Mouse (Mus musculus): ENCODE data around the gene Hist1h3f. TPM values are rescaled to one million over a fixed set of nuclear protein-coding genes. Genes with fewer than 3 reads are reported as not detected.
"Not testable (repeated sequence)": the region's sequence is repeated elsewhere in the genome, so short reads cannot be mapped to it uniquely, and the experiment has no call there.

Hist1h3f gene
- polyA plus RNA-seq, 1 experiment: 0.73 TPM

GRCm38 (mm10) chr13:23561883-23562659 lies 18.2 kb downstream of the Hist1h3f start, which contains the start of gene Hist1h3e:
Gene Hist1h3e (minus strand): TSS chr13:23562369.
- peak within 1 kb of the TSS; percentile 7 for H3K4me3 ChIP-seq (ENCODE audit: insufficient read depth, low read length)
- TF ChIP-seq POLR2A (IDR thresholded peaks at IDR 0.05; ENCODE audit: extremely low read depth, insufficient read depth, low read length): peak; percentile 99
- H3K27ac ChIP-seq (ENCODE audit: insufficient read depth, low read length): peak within 1 kb of the TSS; percentile 85
- not testable (repeated sequence) for H3K4me1 ChIP-seq (ENCODE audit: control insufficient read depth, insufficient read depth, low read length)

DNA sequence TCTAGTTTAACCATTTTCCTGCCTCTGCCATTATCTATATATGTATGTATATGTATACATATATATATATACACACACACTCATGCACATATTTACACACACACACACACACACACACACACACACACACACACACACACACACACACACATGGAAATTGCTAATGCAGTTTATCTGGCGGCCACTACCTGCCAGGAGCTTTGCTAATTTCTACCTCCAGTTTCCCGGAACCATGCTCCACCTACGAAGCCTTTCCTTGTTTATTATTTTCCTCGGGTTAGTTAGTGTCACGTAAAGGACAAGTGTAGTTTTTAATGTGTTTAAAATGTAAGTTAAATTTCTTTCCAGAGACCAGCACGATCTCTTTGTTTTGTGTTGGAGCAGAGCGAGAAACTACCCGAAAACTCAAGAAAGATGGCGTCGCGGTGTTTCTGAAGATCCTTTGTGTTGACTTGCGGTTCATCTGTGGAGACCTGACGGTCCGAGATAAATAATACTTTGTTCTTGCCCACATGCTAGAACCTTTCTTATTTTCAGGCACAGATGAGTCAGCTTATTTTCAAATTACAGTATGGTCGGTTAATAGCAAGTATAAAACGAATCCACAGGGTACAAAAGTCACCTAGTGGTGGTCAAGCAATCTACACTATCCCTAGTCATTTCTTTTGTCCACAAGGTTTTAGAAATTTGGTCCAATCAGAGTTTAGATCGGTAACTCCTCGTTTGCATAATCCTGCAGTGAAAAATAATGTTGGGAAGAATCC lies 19.0 kb downstream of the Hist1h3f start:
- TF ChIP-seq POLR2A (IDR thresholded peaks at IDR 0.05; ENCODE audit: extremely low read depth, insufficient read depth, low read length) (no peak), CTCF (IDR thresholded peaks at IDR 0.05; ENCODE audit: extremely low read depth, insufficient read depth, low read length) (no peak)
- Histone ChIP-seq H3K27ac (ENCODE audit: insufficient read depth, low read length) (peak overlapping the region; percentile 85), H3K4me1 (ENCODE audit: control insufficient read depth, insufficient read depth, low read length) (no peaks in the 10 kb centered on the region), H3K4me3 (ENCODE audit: insufficient read depth, low read length) (peak overlapping the region; percentile 7)

DNA sequence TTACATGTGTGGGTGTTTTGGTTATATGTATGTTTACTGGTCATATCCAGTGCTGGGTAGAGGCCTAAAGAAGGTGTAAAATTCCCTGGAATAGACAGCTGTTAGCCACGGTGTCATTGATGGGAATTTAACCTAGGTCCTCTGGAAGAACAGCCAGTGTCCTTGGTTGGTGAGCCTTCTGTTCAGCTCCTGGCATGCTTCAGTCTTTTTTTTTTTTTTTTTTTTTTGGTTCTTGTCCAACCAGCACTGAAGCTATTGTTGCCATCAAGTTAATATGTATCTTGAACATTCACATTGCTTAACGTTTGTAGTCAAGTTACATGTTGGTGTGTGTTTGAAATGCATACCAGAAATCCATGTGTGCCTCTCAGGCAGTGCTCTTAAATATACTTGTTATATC lies 20.6 kb downstream of the Hist1h3f start:
- no peaks in the 10 kb centered on the region for H3K4me1 ChIP-seq (ENCODE audit: control insufficient read depth, insufficient read depth, low read length)
- TF ChIP-seq POLR2A (IDR thresholded peaks at IDR 0.05; ENCODE audit: extremely low read depth, insufficient read depth, low read length) (no peak), CTCF (IDR thresholded peaks at IDR 0.05; ENCODE audit: extremely low read depth, insufficient read depth, low read length) (no peak)
- H3K27ac ChIP-seq (ENCODE audit: insufficient read depth, low read length): no peak overlapping the region
- H3K4me3 ChIP-seq (ENCODE audit: insufficient read depth, low read length): no peak overlapping the region

DNA sequence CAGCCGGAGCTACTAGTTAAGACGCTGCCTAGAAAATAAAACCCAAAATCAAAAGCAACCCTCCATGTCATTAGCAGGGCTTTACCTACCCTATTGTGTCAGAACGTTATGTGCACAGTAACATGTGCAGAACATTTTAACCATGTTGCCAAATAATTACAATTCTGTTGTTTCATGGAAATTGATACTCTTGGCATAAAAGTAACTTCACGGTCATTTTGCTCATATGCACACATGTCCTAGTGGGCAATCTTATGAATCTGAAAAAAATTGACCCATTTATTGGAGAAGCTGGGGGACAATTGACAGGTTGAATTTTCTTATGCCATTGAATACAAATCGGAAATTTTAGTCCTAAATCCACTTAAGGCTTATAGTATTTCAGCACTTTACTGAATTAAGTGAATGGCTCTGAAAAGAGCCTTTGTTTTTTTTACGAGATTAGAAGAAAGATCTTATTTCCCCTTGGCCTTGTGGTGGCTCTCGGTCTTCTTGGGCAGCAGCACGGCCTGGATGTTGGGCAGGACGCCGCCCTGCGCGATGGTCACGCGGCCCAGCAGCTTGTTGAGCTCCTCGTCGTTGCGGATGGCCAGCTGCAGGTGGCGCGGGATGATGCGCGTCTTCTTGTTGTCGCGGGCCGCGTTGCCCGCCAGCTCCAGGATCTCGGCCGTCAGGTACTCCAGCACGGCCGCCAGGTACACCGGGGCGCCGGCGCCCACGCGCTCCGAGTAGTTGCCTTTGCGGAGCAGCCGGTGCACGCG lies 26.6 kb downstream of the Hist1h3f start:
- peak overlapping the region; percentile 99 for H3K27ac ChIP-seq (ENCODE audit: insufficient read depth, low read length)
- not testable (repeated sequence) for H3K4me1 ChIP-seq (ENCODE audit: control insufficient read depth, insufficient read depth, low read length)
- H3K4me3 ChIP-seq (ENCODE audit: insufficient read depth, low read length): peak overlapping the region; percentile 69

- Histone ChIP-seq H3K4me1 (ENCODE audit: control insufficient read depth, insufficient read depth, low read length) (peaks cover 2% of the 10 kb centered on the region; the same call in 1 of the 2 replicates), H3K27ac (ENCODE audit: insufficient read depth, low read length) (peak within 1 kb of the TSS; percentile 99), H3K4me3 (ENCODE audit: insufficient read depth, low read length) (peak within 1 kb of the TSS; percentile 69)
- TF ChIP-seq CTCF (IDR thresholded peaks at IDR 0.05; ENCODE audit: extremely low read depth, insufficient read depth, low read length) (no peak), POLR2A (IDR thresholded peaks at IDR 0.05; ENCODE audit: extremely low read depth, insufficient read depth, low read length) (peak; percentile 75)
Observed at GRCm38 (mm10) chr13:23571022-23571503, 27.2 kb downstream of the Hist1h3f start, which contains the start of the genes Hist1h2ae and Hist1h2bg. Gene Hist1h2ae (minus strand): TSS chr13:23571220. Gene Hist1h2bg (plus strand): TSS chr13:23571396.

GRCm38 (mm10) chr13:23571504-23572217 lies 27.8 kb downstream of the Hist1h3f start:
- Histone ChIP-seq H3K27ac (ENCODE audit: insufficient read depth, low read length) (peak overlapping the region; percentile 96), H3K4me3 (ENCODE audit: insufficient read depth, low read length) (peak overlapping the region; percentile 69)
- not testable (repeated sequence) for H3K4me1 ChIP-seq (ENCODE audit: control insufficient read depth, insufficient read depth, low read length)

DNA sequence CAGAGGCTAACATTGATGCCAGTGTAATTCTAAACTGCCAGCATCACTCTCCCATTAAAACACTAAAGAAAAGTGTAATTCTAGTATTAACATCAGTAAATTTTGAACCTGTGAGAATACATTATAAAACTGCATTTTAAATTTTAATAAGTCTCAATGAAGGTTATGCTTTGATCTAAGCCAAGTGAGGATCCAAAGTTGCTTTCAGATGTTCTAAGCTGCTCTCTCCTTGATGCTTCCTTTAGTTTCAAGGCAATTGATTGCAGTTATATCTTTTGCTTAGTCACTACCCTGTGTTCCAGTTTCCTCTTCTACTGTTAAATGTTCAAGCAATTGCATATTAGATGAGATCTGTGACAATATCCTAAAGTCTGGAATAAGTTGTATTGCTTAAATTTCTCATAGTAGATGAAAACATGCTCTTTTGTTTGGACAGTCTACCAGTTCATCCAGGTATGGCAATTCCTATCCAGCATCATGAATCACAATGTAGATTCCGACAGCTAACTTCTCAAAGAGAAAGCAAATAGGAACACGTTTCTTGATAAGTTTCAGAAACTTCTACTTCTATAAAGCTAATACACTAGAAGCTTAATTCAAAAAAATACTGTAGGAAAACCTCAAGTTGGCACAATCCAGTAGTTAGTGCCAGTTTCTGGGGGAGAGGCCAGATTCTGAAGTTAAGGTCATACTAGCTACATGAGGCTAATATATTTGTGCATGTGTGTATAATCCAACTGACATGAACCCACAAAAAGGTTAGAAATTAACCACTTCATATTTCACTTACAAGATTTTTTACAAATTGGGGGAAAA lies 28.6 kb downstream of the Hist1h3f start:
- Histone ChIP-seq H3K4me1 (ENCODE audit: control insufficient read depth, insufficient read depth, low read length) (peaks cover 2% of the 10 kb centered on the region; the same call in 1 of the 2 replicates), H3K27ac (ENCODE audit: insufficient read depth, low read length) (no peak overlapping the region), H3K4me3 (ENCODE audit: insufficient read depth, low read length) (peak overlapping the region; percentile 69; the same call in 1 of the 2 replicates)
- TF ChIP-seq POLR2A (IDR thresholded peaks at IDR 0.05; ENCODE audit: extremely low read depth, insufficient read depth, low read length): no peak
- no peak for TF ChIP-seq CTCF (IDR thresholded peaks at IDR 0.05; ENCODE audit: extremely low read depth, insufficient read depth, low read length)

DNA sequence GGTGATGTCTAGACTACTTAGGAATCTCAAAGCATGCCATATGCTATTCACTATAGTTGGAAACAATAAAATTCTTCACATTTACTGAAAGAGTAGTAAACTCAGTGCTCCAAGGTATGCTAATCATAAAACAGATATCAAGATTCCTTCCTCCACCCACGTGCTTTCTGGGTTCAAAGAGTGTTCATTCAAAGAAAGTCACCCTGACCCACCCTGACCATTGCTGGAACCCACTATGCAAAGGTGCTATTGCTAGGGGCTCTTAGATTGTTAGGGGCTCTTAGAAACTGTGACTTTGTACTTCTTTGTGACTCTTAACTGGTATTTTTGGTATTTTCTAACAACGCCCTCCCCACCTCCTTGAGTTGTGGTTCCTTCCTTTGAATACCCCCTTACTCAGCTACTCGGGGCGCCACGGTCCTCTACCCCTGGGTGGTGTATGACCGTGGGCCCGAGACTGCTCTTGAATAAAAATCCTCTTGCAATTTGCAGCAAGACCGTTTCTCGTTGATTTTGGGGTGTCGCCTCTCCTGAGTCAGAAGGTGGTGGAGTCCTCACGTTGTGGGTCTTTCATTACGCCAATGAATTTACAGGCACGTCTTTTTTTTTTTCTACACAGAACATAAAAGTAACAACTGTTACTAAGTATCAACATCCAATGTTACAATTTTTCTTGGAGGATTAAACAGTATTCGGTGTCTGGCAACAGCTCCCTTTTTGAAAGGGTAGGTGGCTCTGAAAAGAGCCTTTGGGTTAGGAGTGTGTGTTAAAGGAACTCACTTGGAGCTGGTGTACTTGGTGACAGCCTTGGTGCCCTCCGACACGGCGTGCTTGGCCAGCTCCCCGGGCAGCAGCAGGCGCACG lies 29.4 kb downstream of the Hist1h3f start:
- peak overlapping the region; percentile 69; the same call in 1 of the 2 replicates for H3K4me3 ChIP-seq (ENCODE audit: insufficient read depth, low read length)
- H3K27ac ChIP-seq (ENCODE audit: insufficient read depth, low read length); H3K4me1 ChIP-seq (ENCODE audit: control insufficient read depth, insufficient read depth, low read length): not testable (repeated sequence)

DNA sequence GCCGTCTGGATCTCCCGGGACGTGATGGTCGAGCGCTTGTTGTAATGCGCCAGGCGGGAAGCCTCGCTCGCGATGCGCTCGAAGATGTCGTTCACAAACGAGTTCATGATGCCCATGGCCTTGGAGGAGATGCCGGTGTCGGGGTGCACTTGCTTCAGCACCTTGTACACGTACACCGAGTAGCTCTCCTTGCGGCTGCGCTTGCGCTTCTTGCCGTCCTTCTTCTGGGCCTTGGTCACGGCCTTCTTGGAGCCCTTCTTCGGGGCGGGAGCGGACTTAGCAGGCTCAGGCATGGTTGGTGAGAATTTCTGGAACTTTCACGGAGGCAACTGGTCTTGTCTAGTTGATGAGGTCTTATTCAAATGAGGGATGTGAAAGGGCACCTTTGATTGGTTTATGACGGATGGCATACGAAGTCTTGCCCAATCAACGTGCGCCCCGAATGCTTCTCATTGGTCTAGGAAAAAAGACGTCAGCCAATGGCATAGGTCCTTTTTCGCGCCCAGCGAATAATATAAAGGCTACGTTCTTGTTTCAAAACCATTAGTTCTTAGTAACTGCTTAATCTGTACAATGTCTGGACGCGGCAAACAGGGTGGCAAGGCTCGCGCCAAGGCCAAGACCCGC lies 30.2 kb downstream of the Hist1h3f start, which contains the start of the genes Hist1h2bf and Hist1h2ad:
Gene Hist1h2bf, minus strand, starts transcription at position 299 of the 627 bp plus-strand sequence.
Gene Hist1h2ad, plus strand, starts transcription at position 484 of the 627 bp plus-strand sequence.
- peak within 1 kb of the TSS; percentile 32 for H3K4me3 ChIP-seq (ENCODE audit: insufficient read depth, low read length)
- H3K27ac ChIP-seq (ENCODE audit: insufficient read depth, low read length): peak within 1 kb of the TSS; percentile 95
- H3K4me1 ChIP-seq (ENCODE audit: control insufficient read depth, insufficient read depth, low read length): not testable (repeated sequence)

GRCm38 (mm10) chr13:23574546-23575170 lies 30.8 kb downstream of the Hist1h3f start:
- H3K4me3 ChIP-seq (ENCODE audit: insufficient read depth, low read length); H3K4me1 ChIP-seq (ENCODE audit: control insufficient read depth, insufficient read depth, low read length): not testable (repeated sequence)
- peak overlapping the region; percentile 95 for H3K27ac ChIP-seq (ENCODE audit: insufficient read depth, low read length)

Measured in cortical plate, adult 2 months (tissue).